Mouse (Mus musculus) adrenal gland, adult 8-10 months (tissue): Measurements from ENCODE around the gene Epb41l1. TPM values are rescaled to one million over a fixed set of nuclear protein-coding genes. Genes with fewer than 3 reads are reported as not detected.

Experiments used
- DNase-seq: peaks from one replicate; pipeline ENCODE4 v3.0.0; 2022
- total RNA-seq, 4 experiments: library from RNA; stranded (reverse); gene quantifications; 2 replicates each; pipeline ENCODE4 v1.2.4; 2022

Gene Epb41l1
- total RNA-seq, 4 experiments from 2014 or later: 72.4 to 109 (median 91.3) TPM

DNA sequence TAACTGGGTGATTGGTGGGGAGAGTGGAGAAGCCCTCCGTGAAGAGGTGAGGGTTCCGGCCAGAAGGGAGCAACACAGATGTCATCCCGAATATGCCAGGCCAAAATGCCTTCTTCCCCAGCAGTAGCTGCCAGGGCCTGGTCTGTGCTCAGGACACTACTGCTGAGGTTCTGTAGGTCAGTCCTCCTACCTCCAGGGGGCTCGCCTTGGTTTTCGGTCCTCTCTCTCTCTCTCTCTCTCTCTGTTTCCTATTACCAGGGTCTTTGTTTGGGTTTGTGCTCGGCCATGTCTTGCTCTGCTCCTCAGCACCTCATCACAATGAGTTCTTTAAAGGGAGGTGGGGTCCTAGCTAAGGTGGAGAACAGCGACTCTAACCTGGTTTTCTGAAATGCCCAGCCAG lies 120.3 kb downstream of the Epb41l1 start:
- DNase-seq: no peak

- no peak for DNase-seq
These were observed 121.7 kb downstream of the Epb41l1 start for GRCm38 (mm10) chr2:156542410-156542809.

- DNase-seq: no peak
These were observed 123.1 kb downstream of the Epb41l1 start for GRCm38 (mm10) chr2:156543804-156544203.

DNA sequence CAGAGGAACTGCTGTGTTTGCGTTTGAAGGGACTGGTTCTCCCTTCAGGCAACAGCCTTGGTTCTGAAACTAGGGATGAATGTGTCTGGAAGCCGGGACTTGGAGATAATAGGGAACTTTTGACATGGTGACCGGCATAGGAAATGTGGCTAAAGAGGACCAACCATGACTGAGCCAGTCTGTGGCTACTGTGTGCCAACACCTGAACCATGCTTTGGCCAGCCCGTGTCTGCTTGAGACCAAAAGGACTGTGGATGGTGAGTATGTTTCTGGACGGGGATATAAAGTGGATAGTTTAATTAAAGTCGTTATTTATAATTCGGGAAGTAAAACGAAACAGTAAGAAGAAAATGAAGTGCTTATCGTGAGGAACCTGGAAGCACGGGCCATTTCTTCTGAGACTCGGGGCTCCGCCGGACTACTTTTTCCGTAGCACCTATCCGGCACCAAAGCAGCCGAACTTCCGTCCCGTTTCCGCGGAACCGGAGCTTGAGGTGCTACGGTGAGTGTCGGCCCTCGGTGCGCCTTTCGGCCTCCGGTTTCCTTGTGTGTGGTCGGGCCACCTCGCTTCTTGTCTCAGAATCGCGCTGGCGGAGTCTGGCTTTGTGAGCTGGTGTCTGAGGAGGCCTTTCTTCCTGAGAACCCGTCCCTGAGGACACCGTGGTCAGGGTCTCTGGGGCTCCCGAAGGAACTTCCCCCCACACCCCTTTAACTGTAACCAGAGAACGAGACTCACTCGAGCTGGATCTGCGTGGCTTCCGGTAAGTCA lies 126.6 kb downstream of the Epb41l1 start, which contains the start of gene Aar2:
Gene Aar2 (plus strand): TSS at position 462 of the 769 bp plus-strand sequence.
- DNase-seq: peak; percentile 54

DNA sequence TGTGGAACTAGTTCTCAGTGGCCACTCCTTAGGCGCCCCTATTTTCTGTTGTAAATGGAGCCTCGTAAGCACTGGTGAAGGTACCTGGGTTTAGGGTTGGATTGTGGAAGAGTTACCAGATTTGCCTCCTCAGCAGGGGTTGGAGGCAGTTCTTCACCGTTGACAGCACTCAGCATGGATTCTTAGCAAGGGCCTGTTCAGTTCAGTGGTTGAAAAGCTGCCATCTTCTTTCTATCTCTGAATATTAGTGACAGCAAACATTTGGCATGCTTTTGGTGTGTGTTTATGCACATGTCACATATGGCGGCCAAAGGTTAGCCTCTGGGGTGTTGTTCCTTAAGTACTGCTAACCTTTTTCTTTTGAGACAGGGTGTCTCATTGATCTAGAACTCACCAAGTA lies 131.7 kb downstream of the Epb41l1 start:
- DNase-seq: no peak

DNA sequence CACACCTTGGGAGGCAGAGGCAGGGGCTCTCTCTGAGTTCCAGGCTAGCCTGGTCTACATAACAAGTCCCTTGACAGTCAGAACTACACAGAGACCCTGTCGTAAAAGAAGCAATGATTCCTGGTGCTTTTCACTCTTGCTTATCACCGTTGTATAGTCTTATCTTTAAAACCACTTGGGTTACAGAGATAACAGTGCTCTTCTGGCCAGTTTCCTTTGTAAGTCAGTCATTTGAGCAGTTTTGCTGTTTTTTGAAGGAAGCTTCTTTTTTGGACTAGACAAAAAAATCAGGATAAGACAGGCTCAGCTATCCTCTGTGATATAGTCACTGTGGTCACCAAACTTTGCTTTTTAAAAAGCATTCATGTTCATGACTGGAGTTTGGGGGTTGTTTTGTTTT lies 141.1 kb downstream of the Epb41l1 start:
- no peak for DNase-seq

DNA sequence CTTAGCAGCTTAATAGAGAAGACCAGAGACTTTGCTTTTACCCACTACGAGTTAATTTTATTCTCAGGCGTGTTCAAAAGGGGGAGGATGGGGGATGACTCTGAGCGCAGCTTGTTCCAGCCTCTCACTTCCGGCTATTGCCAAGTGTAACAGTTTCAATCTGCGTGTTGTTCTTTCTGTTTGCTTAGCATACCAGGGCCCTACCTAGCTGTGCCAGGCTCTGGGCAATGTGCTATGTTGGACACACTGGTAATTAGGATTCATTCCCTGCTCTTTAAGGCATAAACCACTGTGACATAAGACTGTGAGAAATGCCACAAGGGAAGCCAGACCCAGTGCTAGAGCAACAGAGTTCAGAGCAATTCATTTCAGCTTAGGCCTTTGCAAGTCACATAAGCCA lies 142.8 kb downstream of the Epb41l1 start:
- DNase-seq: no peak

DNA sequence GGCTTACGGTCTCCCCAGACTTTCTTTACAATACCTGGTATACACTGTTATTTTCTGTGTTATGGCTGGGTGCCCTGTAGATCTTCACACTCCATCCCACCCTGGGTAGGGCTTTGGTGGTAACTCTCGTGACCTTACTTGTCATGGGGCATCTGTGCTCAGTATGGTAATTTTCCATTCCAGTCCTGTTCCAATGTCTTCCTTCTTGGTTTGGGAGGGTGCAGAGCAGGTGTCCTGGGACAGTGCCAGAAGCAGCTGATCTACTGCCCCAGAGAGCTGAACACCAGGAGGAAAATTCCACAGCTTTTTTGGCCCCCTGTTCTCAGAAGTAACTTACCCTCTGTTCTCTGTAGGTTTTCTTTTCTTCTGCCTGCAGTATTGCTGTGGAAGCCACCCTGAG lies 145.8 kb downstream of the Epb41l1 start:
- DNase-seq: no peak

GRCm38 (mm10) chr2:156568647-156569046 lies 147.9 kb downstream of the Epb41l1 start:
- no peak for DNase-seq

- peak; percentile 73 for DNase-seq
These were observed 148.6 kb downstream of the Epb41l1 start for GRCm38 (mm10) chr2:156569261-156569660.

DNA sequence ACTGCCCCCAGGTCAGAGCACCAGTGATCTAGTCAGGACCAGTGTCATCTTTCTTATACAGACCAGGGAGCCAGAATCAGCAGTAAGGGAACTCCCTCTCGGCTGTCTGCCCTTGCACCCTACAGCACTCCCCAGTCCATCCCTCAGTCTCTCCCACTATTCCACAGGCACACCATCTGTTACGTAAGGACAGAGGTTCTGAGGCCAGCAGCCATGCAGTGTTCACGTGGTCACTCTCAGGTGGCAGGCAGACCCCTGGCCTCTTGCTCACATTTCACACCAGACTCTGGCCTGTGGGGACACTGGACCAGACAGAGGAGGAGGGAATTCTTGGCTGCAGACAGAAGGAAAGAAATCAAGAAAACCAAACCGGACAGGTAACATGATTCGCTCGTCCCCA lies 150.8 kb downstream of the Epb41l1 start:
- DNase-seq: no peak

DNA sequence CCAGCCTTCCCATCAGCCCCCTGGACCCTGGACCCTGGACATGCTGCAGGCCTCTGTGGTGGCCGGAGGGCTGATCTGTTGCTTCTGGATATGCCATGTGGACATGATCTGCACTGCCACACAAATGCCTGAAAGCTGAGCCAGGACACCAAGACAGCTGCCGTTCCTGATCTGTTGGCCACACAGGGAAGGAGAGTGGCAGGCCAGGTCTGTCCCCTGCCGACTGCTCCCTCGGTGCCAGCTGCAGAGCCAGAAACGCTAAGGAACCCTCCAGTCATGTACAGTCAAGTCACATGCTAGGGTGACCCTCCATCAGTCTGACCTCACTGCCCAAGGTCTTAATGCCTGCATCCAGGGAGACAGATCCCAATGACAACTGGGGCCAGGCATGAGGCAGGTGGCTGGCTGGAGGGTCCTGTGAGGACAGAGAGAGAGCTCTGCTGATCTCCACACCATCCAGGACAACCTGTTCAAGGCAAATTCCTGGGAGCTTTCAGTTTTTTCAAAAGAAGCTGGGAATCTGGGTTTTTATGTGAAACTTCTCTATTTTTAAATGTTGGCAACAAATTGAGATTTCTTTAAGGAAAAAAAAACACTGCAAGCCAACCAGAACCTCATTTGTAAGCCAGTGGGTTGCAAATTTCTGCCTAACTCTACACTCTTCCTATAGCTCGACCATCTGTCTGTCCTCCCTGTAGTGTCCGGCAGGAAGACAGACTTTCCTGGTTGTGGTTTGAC lies 156.3 kb downstream of the Epb41l1 start:
- DNase-seq: no peak

GRCm38 (mm10) chr2:156580507-156580906 lies 159.8 kb downstream of the Epb41l1 start:
- no peak for DNase-seq

GRCm38 (mm10) chr2:156581244-156581643 lies 160.5 kb downstream of the Epb41l1 start:
- no peak for DNase-seq

DNA sequence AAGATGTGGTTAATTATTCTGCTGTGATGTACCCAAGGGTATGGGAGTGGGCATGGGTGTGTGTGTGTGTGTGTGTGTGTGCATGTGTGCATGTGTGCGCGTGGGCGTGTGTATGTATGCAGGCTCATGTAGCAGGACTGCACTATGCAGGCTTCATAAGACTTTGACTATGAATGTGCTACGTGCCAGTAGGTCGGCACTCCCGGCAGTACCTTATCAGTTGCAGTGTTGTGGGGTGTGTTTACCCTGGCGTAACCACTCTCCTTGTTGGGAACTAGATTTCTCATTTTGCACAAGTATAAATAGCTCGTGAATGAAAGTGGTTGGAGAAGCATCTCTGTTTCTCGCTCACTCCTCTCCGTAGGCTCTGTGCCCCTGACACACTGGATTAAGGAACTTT lies 162.2 kb downstream of the Epb41l1 start:
- no peak for DNase-seq

- DNase-seq: no peak
These were observed 163.6 kb downstream of the Epb41l1 start for GRCm38 (mm10) chr2:156584154-156584796.

- DNase-seq: no peak
These were observed 164.2 kb downstream of the Epb41l1 start for GRCm38 (mm10) chr2:156584797-156585471.

DNA sequence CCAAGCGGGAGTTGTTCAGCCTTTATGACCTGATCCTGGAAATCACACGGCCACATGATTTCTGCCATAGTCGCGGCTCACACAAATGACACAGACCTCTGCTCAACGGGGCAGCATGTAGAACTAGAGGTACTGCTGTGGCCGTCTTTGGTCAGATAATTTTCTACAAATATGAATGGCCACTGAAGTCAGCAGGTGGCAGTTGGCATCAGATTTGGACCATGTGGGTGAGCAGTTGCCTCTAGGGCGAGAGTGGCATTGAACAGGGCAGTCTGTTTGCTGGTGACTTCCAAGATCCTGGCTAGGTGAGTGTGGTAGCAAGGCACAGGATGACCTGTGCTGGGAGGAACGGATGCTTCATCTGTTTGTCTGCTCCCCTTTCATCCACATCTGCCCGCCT lies 168.8 kb downstream of the Epb41l1 start:
- DNase-seq: no peak
